Mouse (Mus musculus) hindbrain, embryonic 15.5 days (tissue): Measurements from ENCODE around the gene Bbs2. TPM values are rescaled to one million over a fixed set of nuclear protein-coding genes. Genes with fewer than 3 reads are reported as not detected.
A peak's percentile ranks its signal among the peaks of the same experiment; 100 is the strongest.
"Not testable (repeated sequence)": the region's sequence is repeated elsewhere in the genome, so short reads cannot be mapped to it uniquely, and the experiment has no call there.

Experiments used
- ATAC-seq: fragments of 200-750 bp; cut with Nextera tagmentation; 2 replicates; pipeline ENCODE4 v1.8.0; 2017; ENCODE audit warnings: low read depth, moderate number of reproducible peaks, moderate TSS enrichment; ENCODE audit not compliant: low FRiP score
- H3K27ac ChIP-seq: fragments of 300-500 bp; sonication (generic); replicated peaks from 2 replicates; pipeline ENCODE4 v1.5.1; 2015; ENCODE audit warnings: mild to moderate bottlenecking, inconsistent platforms
- H3K27me3 ChIP-seq: fragments of 300-500 bp; sonication (generic); 2 replicates; pipeline ENCODE4 v1.6.1; 2015; ENCODE audit warnings: control low read depth, inconsistent platforms
- H3K36me3 ChIP-seq: fragments of 300-500 bp; sonication (generic); 2 replicates; pipeline ENCODE4 v1.6.1; 2015; ENCODE audit warnings: control low read depth, inconsistent platforms
- H3K4me1 ChIP-seq: fragments of 300-500 bp; sonication (generic); replicated peaks from 2 replicates; pipeline ENCODE4 v1.6.1; 2015; ENCODE audit warnings: control low read depth, inconsistent platforms
- H3K4me2 ChIP-seq: fragments of 300-500 bp; sonication (generic); 2 replicates; pipeline ENCODE4 v1.6.1; 2015; ENCODE audit warnings: moderate library complexity, mild to moderate bottlenecking, inconsistent platforms
- H3K4me3 ChIP-seq: fragments of 300-500 bp; sonication (generic); 2 replicates; pipeline ENCODE4 v1.5.1; 2015; ENCODE audit warnings: mild to moderate bottlenecking, inconsistent platforms
- H3K9ac ChIP-seq: fragments of 300-500 bp; sonication (generic); 2 replicates; pipeline ENCODE4 v1.6.1; 2015; ENCODE audit warnings: inconsistent platforms
- H3K9me3 ChIP-seq: fragments of 300-500 bp; sonication (generic); 2 replicates; pipeline ENCODE4 v1.6.1; 2016; ENCODE audit warnings: control low read depth, inconsistent platforms
- WGBS: fragments of 180-500 bp; shearing (Covaris S2); methylation state at CpG from one replicate; pipeline ENCODE4 v1.1.7; 2015; 5-methylcytosine and 5-hydroxymethylcytosine counted together
- polyA plus RNA-seq: library from polyadenylated mRNA; unstranded; fragments of >200 nt; fragmentation: Nextera tagmentation; extraction: Ambion mirVana; gene quantifications from 2 replicates; pipeline ENCODE4 v1.2.1, GENCODE M21; 2015

Bbs2 gene
- polyA plus RNA-seq, 1 experiment from 2014 or later = 20.1 TPM

- WGBS = under 1% methylated on average over 22 of the region's 32 CpGs
- Histone ChIP-seq H3K9ac (peak overlapping the region; percentile 74), H3K4me1 (peaks cover 41% of the 10 kb centered on the region), H3K4me2 (peak overlapping the region; percentile 71), H3K4me3 (peak overlapping the region; percentile 88), H3K27ac (peak overlapping the region; percentile 81)
- peak; percentile 89 for ATAC-seq
- not testable (repeated sequence) for H3K36me3 ChIP-seq, H3K27me3 ChIP-seq, H3K9me3 ChIP-seq
Observed at GRCm38 (mm10) chr8:94036541-94036940, 62.2 kb downstream of the Bbs2 start.

GRCm38 (mm10) chr8:94035200-94035599 lies 63.5 kb downstream of the Bbs2 start:
- no peak for ATAC-seq
- WGBS = 73% methylated on average over 5 of the region's 5 CpGs
- H3K4me2 ChIP-seq = peak overlapping the region; percentile 71
- peak overlapping the region; percentile 88 for H3K4me3 ChIP-seq
- peaks cover 41% of the 10 kb centered on the region for H3K4me1 ChIP-seq
- H3K27ac ChIP-seq = no peak overlapping the region
- H3K27me3 ChIP-seq = no peaks in the 10 kb centered on the region
- H3K9ac ChIP-seq = peak overlapping the region; percentile 25; the same call in 1 of the 2 replicates
- H3K36me3 ChIP-seq = peaks cover 15% of the 10 kb centered on the region; the same call in 1 of the 2 replicates
- no peaks in the 10 kb centered on the region for H3K9me3 ChIP-seq

DNA sequence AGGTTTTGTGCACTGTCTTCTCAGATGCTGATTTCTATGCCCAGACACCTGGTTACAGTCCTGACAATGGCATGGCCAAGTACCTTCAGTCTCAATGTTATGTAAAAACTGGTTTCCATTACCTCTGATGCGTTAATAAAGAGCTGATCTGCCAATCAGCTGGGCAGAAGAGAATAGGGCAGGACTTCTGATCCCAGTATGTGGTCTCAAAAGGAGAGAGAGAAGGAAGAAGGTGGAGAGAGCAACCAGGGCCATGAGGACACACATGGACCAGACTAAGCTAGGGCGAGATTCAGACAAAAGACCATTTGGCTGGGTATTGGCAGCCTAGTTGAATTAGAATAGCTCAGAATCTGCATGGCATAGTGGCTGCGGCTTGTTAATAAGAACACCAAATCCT lies 65.1 kb downstream of the Bbs2 start:
- no peak for ATAC-seq
- H3K36me3 ChIP-seq = peaks cover 27% of the 10 kb centered on the region
- H3K4me2 ChIP-seq = no peak overlapping the region

DNA sequence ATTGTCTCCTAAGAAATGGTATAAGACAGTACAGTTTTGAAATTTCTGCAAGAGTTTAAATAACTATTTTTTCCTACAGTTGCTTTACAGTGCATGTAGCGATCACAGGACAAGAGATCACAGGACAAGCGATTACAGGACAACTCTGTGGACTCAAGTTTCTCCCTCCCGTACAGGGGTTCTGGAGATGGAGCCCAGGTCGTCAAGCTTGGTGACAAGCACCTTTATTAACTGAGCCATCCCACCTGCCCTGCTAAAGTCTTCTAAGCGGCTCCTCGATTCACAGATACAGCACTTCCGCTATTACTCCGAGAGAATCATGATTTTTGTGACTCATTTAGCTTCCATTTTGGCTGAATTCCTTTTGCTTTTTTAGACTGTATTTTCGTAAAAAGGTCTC lies 69.0 kb downstream of the Bbs2 start:
- peaks cover 14% of the 10 kb centered on the region for H3K4me1 ChIP-seq
- no peaks in the 10 kb centered on the region for H3K27me3 ChIP-seq
- 96% methylated on average over 9 of the region's 9 CpGs for WGBS
- ATAC-seq = no peak
- peaks cover 64% of the 10 kb centered on the region for H3K36me3 ChIP-seq
- no peak overlapping the region for H3K4me3 ChIP-seq
- H3K27ac ChIP-seq = no peak overlapping the region
- no peak overlapping the region for H3K9ac ChIP-seq
- no peak overlapping the region for H3K4me2 ChIP-seq
- H3K9me3 ChIP-seq = no peaks in the 10 kb centered on the region

More for the DNA sequence above, 65.1 kb downstream of the Bbs2 start:
- Histone ChIP-seq H3K27ac (no peak overlapping the region), H3K4me3 (no peak overlapping the region), H3K9me3 (no peaks in the 10 kb centered on the region), H3K4me1 (peaks cover 38% of the 10 kb centered on the region), H3K27me3 (no peaks in the 10 kb centered on the region), H3K9ac (no peak overlapping the region)
- WGBS = 44% methylated on average over 3 of the region's 3 CpGs

DNA sequence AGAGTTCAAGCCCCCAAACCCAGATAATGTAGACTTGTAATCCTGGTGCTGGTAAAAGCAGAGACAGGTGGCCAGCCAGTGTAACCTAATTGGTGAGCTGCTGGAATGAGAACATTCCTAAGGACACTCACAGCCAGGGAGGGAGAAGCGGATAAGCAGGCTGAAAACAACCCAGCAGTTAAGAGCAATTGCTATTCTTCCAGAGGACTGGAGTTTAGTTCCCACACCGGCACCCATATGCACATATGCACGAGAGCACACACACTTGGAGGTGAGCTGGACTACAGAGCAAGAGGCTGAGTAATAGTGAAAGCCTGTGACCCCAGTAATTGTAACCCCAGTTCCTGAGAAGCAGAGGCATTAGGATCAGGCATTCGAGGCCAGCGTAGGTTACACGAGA lies 74.8 kb downstream of the Bbs2 start:
- H3K4me3 ChIP-seq = no peak overlapping the region
- no peak overlapping the region for H3K4me2 ChIP-seq
- no peaks in the 10 kb centered on the region for H3K4me1 ChIP-seq
- H3K27ac ChIP-seq = no peak overlapping the region
- no peaks in the 10 kb centered on the region for H3K27me3 ChIP-seq
- no peak for ATAC-seq
- WGBS = over 99% methylated on average over 6 of the region's 6 CpGs
- H3K36me3 ChIP-seq = peaks cover 80% of the 10 kb centered on the region
- no peaks in the 10 kb centered on the region for H3K9me3 ChIP-seq
- H3K9ac ChIP-seq = no peak overlapping the region

Other genes starting within 250 kb of the Bbs2 start
- 76.0 and 84.9 TPM in 2 replicates for gene Amfr, start 86.1 kb downstream of the Bbs2 start, polyA plus RNA-seq
- 78.5 and 90.5 TPM in 2 replicates for gene Nudt21, start 61.9 kb downstream of the Bbs2 start, polyA plus RNA-seq
- 15.0 and 15.8 TPM in 2 replicates for gene Ogfod1, start 61.7 kb downstream of the Bbs2 start, polyA plus RNA-seq
- not detected in 2 replicates for gene Mt4, start 38.3 kb upstream of the Bbs2 start, polyA plus RNA-seq
- 211 and 230 TPM in 2 replicates for gene Mt3, start 53.7 kb upstream of the Bbs2 start, polyA plus RNA-seq
- gene Mt2, start 73.7 kb upstream of the Bbs2 start, polyA plus RNA-seq = 21.4 and 24.6 TPM in 2 replicates
- 89.2 and 96.5 TPM in 2 replicates for gene Mt1, start 80.2 kb upstream of the Bbs2 start, polyA plus RNA-seq
- 58.1 and 58.9 TPM in 2 replicates for gene Nup93, start 115.6 kb upstream of the Bbs2 start, polyA plus RNA-seq
- gene Slc12a3, start 230.3 kb upstream of the Bbs2 start, polyA plus RNA-seq = 0.08 and 0.14 TPM in 2 replicates